ENCODE assay signal across 7 mouse cellular contexts in genomic region chrX:6399626-6400397, GRCm38 (mm10). TPM values are rescaled to one million over a fixed set of nuclear protein-coding genes. Genes with fewer than 3 reads are reported as not detected.
DNase-seq lines count a peak whose midpoint lies in the region; ATAC-seq lines count a peak whose summit lies in the region.

Gene Shroom4 (plus strand): TSS chrX:6399854.

- peak; percentile 96 for ATAC-seq in intestine, embryonic 15.5 days
- ATAC-seq in megakaryocyte-erythroid progenitor cell, adult 5-6 weeks (replicated peaks; ENCODE audit: low FRiP score, low TSS enrichment, poor library complexity, severe bottlenecking) = peak; percentile 68

- peak within 1 kb of the TSS; percentile 61 for H3K4me2 ChIP-seq in intestine, embryonic 15.5 days (replicated peaks)

- no peaks in the 10 kb centered on the region for H3K36me3 ChIP-seq in intestine, embryonic 15.5 days

- no peaks in the 10 kb centered on the region for H3K27me3 ChIP-seq in intestine, embryonic 15.5 days (replicated peaks)

- peak within 1 kb of the TSS; percentile 52 for H3K9ac ChIP-seq in intestine, embryonic 15.5 days

- peak within 1 kb of the TSS; percentile 59 for H3K4me3 ChIP-seq in intestine, embryonic 15.5 days (replicated peaks)

- intact Hi-C loops in left cerebral cortex, postnatal 25 days (cut with DNase I) = loop anchor here (10.0 kb wide), 1 partner anchor 55 kb away; no protein-coding TSS in a partner anchor

- H3K9me3 ChIP-seq in intestine, embryonic 15.5 days = no peaks in the 10 kb centered on the region

- DNase-seq in adrenal gland, postnatal 36 days = peak; percentile 75 to 87
- peak; percentile 85 for DNase-seq in embryo, embryonic 11 days
- DNase-seq in gastrocnemius, postnatal 4 days (ENCODE audit: low spot score in 2 of 2) = peak; percentile 30 to 71
- DNase-seq in left cerebral cortex, postnatal 25 days (ENCODE audit: low spot score in 2 of 2) = peak; percentile 23 to 67
- DNase-seq in skeletal muscle tissue, adult 2 months (ENCODE audit: low read depth, low spot score) = peak; percentile 19

- 12% methylated on average over 54 of the region's 55 CpGs for WGBS in intestine, embryonic 15.5 days

- no peaks in the 10 kb centered on the region for H3K4me1 ChIP-seq in intestine, embryonic 15.5 days (replicated peaks)

- H3K27ac ChIP-seq in intestine, embryonic 15.5 days = peak within 1 kb of the TSS; percentile 77

RNA-seq across cellular contexts. Expression of gene Shroom4, which starts in this region (rescaled TPM):
- total RNA-seq in adrenal gland, postnatal 36 days (2021) = 10 to 100 TPM; 15.0 to 25.1 TPM
- 1 to 10 TPM; 8.7 to 9.1 TPM for total RNA-seq in gastrocnemius, postnatal 4 days (2021)
- polyA plus RNA-seq in intestine, embryonic 15.5 days (2015; fragmentation: Nextera tagmentation; extraction: Ambion mirVana) = 1.8 and 1.9 TPM in 2 replicates
- total RNA-seq in left cerebral cortex, postnatal 25 days (2021) = 1 to 10 TPM; 4.0 to 5.2 TPM
- total RNA-seq in megakaryocyte-erythroid progenitor cell, adult 5-6 weeks (2014; fragmentation: Nextera tagmentation) = 0.42 TPM in 1 of 2 replicates, not detected in the other
- 0.23 TPM in 1 of 2 replicates, not detected in the other for total RNA-seq in megakaryocyte-erythroid progenitor cell, adult 5-6 weeks (2017)

Comparison
In these comparisons a context has a peak if more than half of its experiments do, and no peak if none do; other contexts are left out.
1. Peak in every context shown above with its lines: DNase-seq, ATAC-seq, H3K4me3 ChIP-seq and H3K27ac ChIP-seq.
2. Peak in ATAC-seq in megakaryocyte-erythroid progenitor cell, adult 5-6 weeks; RNA of the gene not detected or under 1 TPM.
3. DNase-seq: peak in every context shown above with its lines; median percentile 85 in embryo, embryonic 11 days; 81 in adrenal gland, postnatal 36 days; 50 in gastrocnemius, postnatal 4 days; 45 in left cerebral cortex, postnatal 25 days; 19 in skeletal muscle tissue, adult 2 months.